In genomic region chr1:156027849-156028248, GRCm38 (mm10) we compare ENCODE assay signal across 21 mouse cellular contexts. TPM values are rescaled to one million over a fixed set of nuclear protein-coding genes. Genes with fewer than 3 reads are reported as not detected.
A peak's percentile ranks its signal among the peaks of the same experiment; 100 is the strongest.
DNase-seq lines count a peak whose midpoint lies in the region; ATAC-seq and TF ChIP-seq lines count a peak whose summit lies in the region.
"Had no signal": no experiment of that assay in that cellular context is flagged by ENCODE, and none has a peak within 500 bp of the region (broad histone marks: within the 10 kb centered on the region; RNA-seq: fewer than 3 reads in every experiment).

No protein-coding gene starts in this region.

- no peak for ATAC-seq in liver, embryonic 16.5 days (ENCODE audit: low read depth)
- no peak for ATAC-seq in liver, embryonic 12.5 days
- ATAC-seq: forebrain, embryonic 15.5 days had no signal

- no peak for TF ChIP-seq POLR2A in bone marrow, adult 2 months (IDR thresholded peaks at IDR 0.05; ENCODE audit: borderline replicate concordance, control insufficient read depth, low read depth, low read length)
- no peak for TF ChIP-seq POLR2A in small intestine, adult 2 months (IDR thresholded peaks at IDR 0.05; ENCODE audit: low read depth, low read length)

- H3K9me3 ChIP-seq in liver, embryonic 16.5 days (replicated peaks; ENCODE audit: control insufficient read depth, low read length): no peaks in the 10 kb centered on the region
- no peaks in the 10 kb centered on the region for H3K9me3 ChIP-seq in liver, embryonic 12.5 days (replicated peaks)
- H3K9me3 ChIP-seq: embryonic facial prominence, embryonic 15.5 days; forebrain, embryonic 10.5 days; forebrain, embryonic 15.5 days; G1E; heart, embryonic 13.5 days; hindbrain, embryonic 15.5 days had no signal

- no peaks in the 10 kb centered on the region for H3K4me1 ChIP-seq in liver, embryonic 16.5 days (ENCODE audit: control insufficient read depth, low read depth, low read length)
- no peaks in the 10 kb centered on the region; the same call in 1 of the 2 replicates for H3K4me1 ChIP-seq in liver, embryonic 12.5 days
- peaks cover 2% of the 10 kb centered on the region; the same call in 1 of the 2 replicates for H3K4me1 ChIP-seq in bone marrow, adult 2 months (ENCODE audit: control insufficient read depth, insufficient read depth, low read length)
- peaks cover 3% of the 10 kb centered on the region; the same call in 1 of the 2 replicates for H3K4me1 ChIP-seq in small intestine, adult 2 months (ENCODE audit: control insufficient read depth, insufficient read depth, insufficient read length, low read length)
- H3K4me1 ChIP-seq: embryonic facial prominence, embryonic 15.5 days; forebrain, embryonic 15.5 days; heart, embryonic 13.5 days; hindbrain, embryonic 15.5 days had no signal

- peak overlapping the region; percentile 41 for H3K27ac ChIP-seq in liver, embryonic 16.5 days (ENCODE audit: low read length)
- H3K27ac ChIP-seq in liver, embryonic 12.5 days: no peak overlapping the region
- H3K27ac ChIP-seq in bone marrow, adult 2 months (ENCODE audit: control insufficient read depth, insufficient read depth, low read depth, low read length, poor library complexity): peak overlapping the region; percentile 50; the same call in 1 of the 2 replicates
- H3K27ac ChIP-seq in small intestine, adult 2 months (ENCODE audit: insufficient read depth, low read depth, low read length): peak overlapping the region; percentile 37
- H3K27ac ChIP-seq: embryonic facial prominence, embryonic 15.5 days; forebrain, embryonic 10.5 days; forebrain, embryonic 15.5 days; heart, embryonic 13.5 days; hindbrain, embryonic 15.5 days had no signal

- no peak for TF ChIP-seq CTCF in bone marrow, adult 2 months (IDR thresholded peaks at IDR 0.05; ENCODE audit: control insufficient read depth, insufficient read depth, low read length)
- TF ChIP-seq CTCF in small intestine, adult 2 months (IDR thresholded peaks at IDR 0.05; ENCODE audit: extremely low read depth, insufficient read length, insufficient replicate concordance, low read depth, low read length): no peak

- no peak overlapping the region for H3K4me3 ChIP-seq in liver, embryonic 16.5 days (ENCODE audit: low read depth, low read length)
- no peak overlapping the region for H3K4me3 ChIP-seq in liver, embryonic 12.5 days
- H3K4me3 ChIP-seq in bone marrow, adult 2 months (replicated peaks; ENCODE audit: control insufficient read depth, low read depth, low read length): no peak overlapping the region
- H3K4me3 ChIP-seq in small intestine, adult 2 months (ENCODE audit: low read depth, low read length): no peak overlapping the region
- H3K4me3 ChIP-seq: embryonic facial prominence, embryonic 15.5 days; erythroblast, embryonic 14.5 days; forebrain, embryonic 10.5 days; forebrain, embryonic 15.5 days; heart, embryonic 13.5 days; hindbrain, embryonic 15.5 days had no signal

- 84% methylated on average over 3 of the region's 3 CpGs for WGBS in liver, embryonic 16.5 days (ENCODE audit: insufficient replicate concordance)
- 82% methylated on average over 3 of the region's 3 CpGs for WGBS in liver, embryonic 12.5 days (ENCODE audit: insufficient replicate concordance)
- 74% methylated on average over 3 of the region's 3 CpGs for WGBS in bone marrow, adult 2 months
- 87% methylated on average over 3 of the region's 3 CpGs for WGBS in small intestine, adult 2 months

- peak; percentile 23 for DNase-seq in thymus, postnatal 0 days (ENCODE audit: low spot score)
- DNase-seq in thymus, adult 18-20 months: no peak
- DNase-seq in left cerebral cortex, adult 11 months (ENCODE audit: low spot score): no peak
- no peak for DNase-seq in lung, postnatal 4 days
- DNase-seq: adrenal gland, postnatal 14 days; cerebellum, adult 2 months; cerebellum, postnatal 10 days; embryo, embryonic 11 days; gastrocnemius, postnatal 25 days; heart, postnatal 36 days had no signal

- H3K36me3 ChIP-seq in liver, embryonic 16.5 days (ENCODE audit: control insufficient read depth, insufficient read depth): peaks cover 37% of the 10 kb centered on the region
- peaks cover 88% of the 10 kb centered on the region for H3K36me3 ChIP-seq in liver, embryonic 12.5 days
- peaks cover 48% of the 10 kb centered on the region for H3K36me3 ChIP-seq in small intestine, adult 2 months (ENCODE audit: control insufficient read depth, insufficient read depth, low read length)

- H3K27me3 ChIP-seq in liver, embryonic 16.5 days (ENCODE audit: control insufficient read depth, insufficient read depth, low read depth, low read length): no peaks in the 10 kb centered on the region
- H3K27me3 ChIP-seq in liver, embryonic 12.5 days (replicated peaks): no peaks in the 10 kb centered on the region
- no peaks in the 10 kb centered on the region for H3K27me3 ChIP-seq in small intestine, adult 2 months (ENCODE audit: control insufficient read depth, insufficient read depth, low read length)
- H3K27me3 ChIP-seq: embryonic facial prominence, embryonic 15.5 days; forebrain, embryonic 15.5 days; heart, embryonic 13.5 days; hindbrain, embryonic 15.5 days had no signal

- no peak overlapping the region for H3K9ac ChIP-seq in liver, embryonic 16.5 days (ENCODE audit: low read depth, low read length)
- H3K9ac ChIP-seq in liver, embryonic 12.5 days: no peak overlapping the region
- H3K9ac ChIP-seq: embryonic facial prominence, embryonic 15.5 days; forebrain, embryonic 15.5 days; heart, embryonic 13.5 days; hindbrain, embryonic 15.5 days had no signal

- H3K4me2 ChIP-seq in liver, embryonic 16.5 days (ENCODE audit: low read depth, low read length): no peak overlapping the region
- no peak overlapping the region for H3K4me2 ChIP-seq in liver, embryonic 12.5 days
- H3K4me2 ChIP-seq: embryonic facial prominence, embryonic 15.5 days; forebrain, embryonic 15.5 days; heart, embryonic 13.5 days; hindbrain, embryonic 15.5 days had no signal

RNA-seq across cellular contexts. Expression of gene Tor1aip2, which starts 7.4 kb away (rescaled TPM):
- polyA plus RNA-seq in liver, embryonic 16.5 days (2015; fragmentation: Nextera tagmentation; extraction: Ambion mirVana): 51.8 and 53.9 TPM in 2 replicates
- 64.2 and 67.4 TPM in 2 replicates for polyA plus RNA-seq in liver, embryonic 12.5 days (2016; fragmentation: Nextera tagmentation; extraction: Ambion mirVana)
- polyA plus RNA-seq in thymus, postnatal 0 days (2015; fragmentation: Nextera tagmentation; extraction: Ambion mirVana): 81.0 and 92.7 TPM in 2 replicates
- 35.7 and 50.4 TPM in 2 replicates for polyA plus RNA-seq in bone marrow, adult 2 months (2011; ENCODE audit: insufficient read depth, insufficient read length, low replicate concordance, missing spikeins)
- 48.6 and 104 TPM in 2 replicates for polyA plus RNA-seq in small intestine, adult 2 months (2012; rRNA removed)

RNA-seq across cellular contexts. Expression of gene Tor1aip1, which starts 8.4 kb away (rescaled TPM):
- 18.6 and 19.1 TPM in 2 replicates for polyA plus RNA-seq in liver, embryonic 16.5 days (2015; fragmentation: Nextera tagmentation; extraction: Ambion mirVana)
- polyA plus RNA-seq in liver, embryonic 12.5 days (2016; fragmentation: Nextera tagmentation; extraction: Ambion mirVana): 26.4 and 27.6 TPM in 2 replicates
- 90.2 and 104 TPM in 2 replicates for polyA plus RNA-seq in thymus, postnatal 0 days (2015; fragmentation: Nextera tagmentation; extraction: Ambion mirVana)
- polyA plus RNA-seq in bone marrow, adult 2 months (2011; ENCODE audit: insufficient read depth, insufficient read length, low replicate concordance, missing spikeins): 42.5 and 60.3 TPM in 2 replicates
- polyA plus RNA-seq in small intestine, adult 2 months (2012; rRNA removed): 7.5 and 11.9 TPM in 2 replicates

RNA-seq across cellular contexts. Expression of gene Cep350, which starts 54.8 kb away (rescaled TPM):
- polyA plus RNA-seq in liver, embryonic 16.5 days (2015; fragmentation: Nextera tagmentation; extraction: Ambion mirVana): 4.1 and 4.4 TPM in 2 replicates
- 7.8 and 9.3 TPM in 2 replicates for polyA plus RNA-seq in liver, embryonic 12.5 days (2016; fragmentation: Nextera tagmentation; extraction: Ambion mirVana)
- polyA plus RNA-seq in thymus, postnatal 0 days (2015; fragmentation: Nextera tagmentation; extraction: Ambion mirVana): 10.4 and 16.9 TPM in 2 replicates
- polyA plus RNA-seq in bone marrow, adult 2 months (2011; ENCODE audit: insufficient read depth, insufficient read length, low replicate concordance, missing spikeins): 11.7 and 21.3 TPM in 2 replicates
- 2.9 and 5.8 TPM in 2 replicates for polyA plus RNA-seq in small intestine, adult 2 months (2012; rRNA removed)
